Mouse (Mus musculus): ENCODE results near the gene Sh3bp4.

The Sh3bp4 gene

GRCm38 (mm10) chr1:89070103-89070700 is at the start of gene Sh3bp4:
Gene Sh3bp4 (plus strand): TSS chr1:89070415.
- peak; percentile 90 for DNase-seq

GRCm38 (mm10) chr1:89022997-89023396 is 47.2 kb upstream of the Sh3bp4 start:
- DNase-seq: no peak

GRCm38 (mm10) chr1:89024696-89025612 is 45.3 kb upstream of the Sh3bp4 start:
- DNase-seq: no peak

GRCm38 (mm10) chr1:89026040-89026439 is 44.2 kb upstream of the Sh3bp4 start:
- no peak for DNase-seq

GRCm38 (mm10) chr1:89029136-89029927 is 40.9 kb upstream of the Sh3bp4 start:
- DNase-seq: no peak

- no peak for DNase-seq
Observed at GRCm38 (mm10) chr1:89033661-89034060, 36.6 kb upstream of the Sh3bp4 start.

GRCm38 (mm10) chr1:89034061-89034460 is 36.2 kb upstream of the Sh3bp4 start:
- no peak for DNase-seq

GRCm38 (mm10) chr1:89035115-89035514 is 35.1 kb upstream of the Sh3bp4 start:
- DNase-seq: no peak

GRCm38 (mm10) chr1:89039836-89040235 is 30.4 kb upstream of the Sh3bp4 start:
- no peak for DNase-seq

GRCm38 (mm10) chr1:89041290-89041689 is 28.9 kb upstream of the Sh3bp4 start:
- no peak for DNase-seq

GRCm38 (mm10) chr1:89042081-89042480 is 28.1 kb upstream of the Sh3bp4 start:
- DNase-seq: no peak

GRCm38 (mm10) chr1:89042956-89043355 is 27.3 kb upstream of the Sh3bp4 start:
- no peak for DNase-seq

- no peak for DNase-seq
Observed at GRCm38 (mm10) chr1:89045403-89045802, 24.8 kb upstream of the Sh3bp4 start.

- no peak for DNase-seq
Observed at GRCm38 (mm10) chr1:89049506-89049905, 20.7 kb upstream of the Sh3bp4 start.

- DNase-seq: no peak
Observed at GRCm38 (mm10) chr1:89056175-89056574, 14.0 kb upstream of the Sh3bp4 start.

GRCm38 (mm10) chr1:89057430-89057829 is 12.8 kb upstream of the Sh3bp4 start:
- no peak for DNase-seq

- DNase-seq: no peak
Observed at GRCm38 (mm10) chr1:89058011-89058410, 12.2 kb upstream of the Sh3bp4 start.

GRCm38 (mm10) chr1:89062977-89063376 is 7.2 kb upstream of the Sh3bp4 start:
- no peak for DNase-seq

GRCm38 (mm10) chr1:89063800-89064199 is 6.4 kb upstream of the Sh3bp4 start:
- DNase-seq: no peak

GRCm38 (mm10) chr1:89068812-89069211 is 1.4 kb upstream of the Sh3bp4 start:
- no peak for DNase-seq

- DNase-seq: no peak
Observed at GRCm38 (mm10) chr1:89069479-89070102, 624 bp upstream of the Sh3bp4 start.

- DNase-seq: peak; percentile 29
Observed at GRCm38 (mm10) chr1:89070871-89071361, 701 bp downstream of the Sh3bp4 start.
